Mouse (Mus musculus) myocyte (in vitro differentiated cells): ENCODE measurements around the gene 6330403K07Rik.

ENCODE experiments used
- CEBPB ChIP-seq: IDR thresholded peaks from 2 replicates; pipeline ENCODE4 v1.6.1; 2011; ENCODE audit warnings: mild to moderate bottlenecking, moderate library complexity; ENCODE audit not compliant: poor library complexity, insufficient read depth, severe bottlenecking
- E2F4 ChIP-seq: IDR thresholded peaks from one replicate; pipeline ENCODE4 v1.6.1; 2011; ENCODE audit warnings: mild to moderate bottlenecking, control low read depth, moderate library complexity; ENCODE audit not compliant: insufficient read depth
- MAX ChIP-seq: IDR thresholded peaks from one replicate; pipeline ENCODE4 v1.6.1; 2011; ENCODE audit warnings: low read depth, mild to moderate bottlenecking, control low read depth
- MYOD1 ChIP-seq, 3 experiments: IDR thresholded peaks; one replicate each; pipeline ENCODE4 v1.6.1; 2011; ENCODE audit warnings: control low read depth in 2 of 3, low read depth in 2 of 3, mild to moderate bottlenecking in 2 of 3, moderate library complexity in 1 of 3; ENCODE audit not compliant: insufficient read length in 2 of 3, control insufficient read depth in 1 of 3
- MYOG ChIP-seq, 3 experiments: IDR thresholded peaks; one replicate each; pipeline ENCODE4 v1.6.1; 2011; ENCODE audit warnings: control low read depth in 2 of 3, low read depth in 2 of 3, mild to moderate bottlenecking in 2 of 3; ENCODE audit not compliant: insufficient read length in 2 of 3, control insufficient read depth in 1 of 3, insufficient read depth in 1 of 3
- POLR2A ChIP-seq: IDR thresholded peaks from one replicate; pipeline ENCODE4 v1.6.1; 2011; ENCODE audit warnings: low read depth, mild to moderate bottlenecking, control low read depth, moderate library complexity; ENCODE audit not compliant: insufficient read length
- POLR2AphosphoS2 ChIP-seq: IDR thresholded peaks from one replicate; pipeline ENCODE4 v1.6.1; 2011; ENCODE audit warnings: low read depth, control low read depth; ENCODE audit not compliant: insufficient read length
- REST ChIP-seq: IDR thresholded peaks from one replicate; pipeline ENCODE4 v1.6.1; 2011; ENCODE audit warnings: mild to moderate bottlenecking, control low read depth, moderate library complexity; ENCODE audit not compliant: insufficient read depth, insufficient read length
- SRF ChIP-seq: IDR thresholded peaks from one replicate; pipeline ENCODE4 v1.6.1; 2011; ENCODE audit warnings: low read depth; ENCODE audit not compliant: control insufficient read depth, insufficient read length
- TCF12 ChIP-seq: IDR thresholded peaks from one replicate; pipeline ENCODE4 v1.6.1; 2011; ENCODE audit warnings: mild to moderate bottlenecking, control low read depth; ENCODE audit not compliant: poor library complexity, insufficient read depth, severe bottlenecking
- USF1 ChIP-seq: IDR thresholded peaks from one replicate; pipeline ENCODE4 v1.6.1; 2011; ENCODE audit warnings: low read depth, mild to moderate bottlenecking, control low read depth, moderate library complexity

DNA sequence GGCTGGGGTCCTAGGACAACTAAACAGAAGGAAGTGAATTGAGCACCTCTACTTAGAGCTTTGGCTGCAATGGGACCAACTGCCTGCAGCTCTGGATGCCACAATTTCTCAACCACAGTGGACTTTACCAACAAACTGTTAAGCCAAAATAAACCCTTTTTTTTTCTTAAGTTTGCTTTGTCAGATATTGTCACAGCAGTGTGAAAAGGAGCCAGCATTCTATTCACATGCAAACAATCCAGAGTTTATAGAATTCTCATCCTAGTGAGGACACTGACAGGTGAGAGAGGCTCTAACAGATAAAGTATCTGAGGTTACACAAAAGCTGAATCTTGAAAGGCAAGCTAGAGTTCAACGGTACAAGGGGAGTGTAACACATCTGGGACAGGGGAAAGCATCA is 16.3 kb downstream of the 6330403K07Rik start:
- TF ChIP-seq POLR2AphosphoS2 (no peak), TCF12 (no peak), POLR2A (no peak), USF1 (no peak), CEBPB (no peak), REST (no peak), MYOG (IDR thresholded peaks at IDR 0.05; ENCODE audit: control insufficient read depth in 1 of 3, insufficient read depth in 1 of 3, insufficient read length in 2 of 3, low read depth in 2 of 3) (no peak), MAX (no peak), MYOD1 (IDR thresholded peaks at IDR 0.05; ENCODE audit: control insufficient read depth in 1 of 3, insufficient read length in 2 of 3, low read depth in 2 of 3) (no peak), SRF (no peak), E2F4 (no peak)
